Mouse (Mus musculus): ENCODE measurements around the gene Colgalt2.

The Colgalt2 gene

DNA sequence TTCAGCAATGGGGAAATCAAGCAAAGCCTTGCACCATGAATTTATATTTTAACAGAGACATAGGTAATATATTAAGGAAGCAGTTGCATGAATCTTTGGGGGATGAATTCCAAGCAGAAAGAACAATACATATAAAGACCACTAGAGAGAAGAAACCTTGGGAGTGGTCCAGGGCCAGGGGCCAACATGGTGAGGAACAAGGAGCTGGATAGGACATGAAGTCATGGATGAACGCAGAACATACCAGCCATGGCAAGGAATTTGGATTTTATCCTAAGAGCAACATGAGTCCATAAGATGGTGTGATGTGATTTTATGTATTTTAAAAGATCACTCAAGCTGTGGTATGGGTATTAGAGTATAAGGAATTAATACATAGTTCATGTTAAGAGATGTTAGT lies 92.6 kb downstream of the Colgalt2 start:
- no peak for DNase-seq (ENCODE audit: low spot score in 2 of 2)

DNA sequence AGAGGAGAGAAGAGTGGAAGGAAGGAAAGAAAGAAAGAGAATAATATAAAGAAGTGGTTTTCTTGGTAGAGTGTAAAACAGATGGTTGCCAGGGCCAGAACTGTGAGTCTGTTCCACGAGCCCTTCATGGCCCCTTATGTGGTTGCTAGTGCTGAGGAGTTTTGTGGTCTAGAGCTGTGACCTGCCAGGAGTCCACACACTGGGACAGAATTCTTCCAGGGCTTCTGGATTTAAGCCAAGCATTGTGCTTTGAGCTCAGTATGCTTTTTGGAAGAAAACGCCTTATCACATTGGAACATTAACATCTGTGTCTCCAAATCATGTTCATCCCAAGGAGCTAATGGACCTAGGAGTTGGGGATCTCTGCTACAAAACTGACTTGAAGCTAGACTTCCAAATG lies 97.2 kb downstream of the Colgalt2 start:
- DNase-seq (ENCODE audit: low spot score in 2 of 2): no peak

DNA sequence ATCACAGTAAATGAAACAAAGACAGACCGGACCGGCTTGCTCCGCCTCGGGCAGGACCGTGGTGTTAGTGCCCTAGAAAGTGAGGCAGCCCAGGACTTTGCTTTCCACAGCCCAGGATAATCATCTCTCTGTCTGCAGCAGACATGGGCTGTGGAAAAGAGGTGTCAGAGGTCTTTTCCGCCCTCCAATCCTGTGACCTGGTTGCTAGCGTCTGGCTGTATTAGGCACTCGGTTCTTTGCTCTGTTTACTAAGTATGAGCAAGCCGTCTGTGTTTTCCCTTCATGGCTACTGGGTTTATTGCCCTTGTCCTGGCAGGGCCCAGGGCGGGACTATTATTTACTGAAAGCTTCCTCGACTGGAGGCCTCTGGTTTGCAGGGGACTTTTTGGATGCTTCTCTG lies 98.0 kb downstream of the Colgalt2 start:
- DNase-seq (ENCODE audit: low spot score in 2 of 2): no peak

DNA sequence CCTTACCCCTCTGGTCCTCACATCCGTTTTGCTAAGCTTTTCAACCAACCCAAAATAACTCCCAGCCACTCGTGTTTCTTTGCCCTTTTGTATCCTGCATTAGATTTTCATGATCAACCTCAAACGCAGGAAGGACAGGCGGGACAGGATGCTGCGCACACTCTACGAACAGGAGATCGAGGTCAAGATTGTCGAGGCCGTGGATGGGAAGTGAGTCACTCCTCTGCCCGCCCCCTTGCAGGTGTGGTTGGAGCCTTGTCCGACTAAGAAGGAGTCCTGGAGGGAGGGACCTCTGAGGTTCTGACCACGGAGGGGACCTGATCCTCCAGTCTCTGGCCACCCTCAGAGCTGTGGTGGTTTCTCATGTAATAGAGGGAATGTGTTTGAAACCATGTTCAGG lies 100.2 kb downstream of the Colgalt2 start:
- no peak for DNase-seq (ENCODE audit: low spot score in 2 of 2)

DNA sequence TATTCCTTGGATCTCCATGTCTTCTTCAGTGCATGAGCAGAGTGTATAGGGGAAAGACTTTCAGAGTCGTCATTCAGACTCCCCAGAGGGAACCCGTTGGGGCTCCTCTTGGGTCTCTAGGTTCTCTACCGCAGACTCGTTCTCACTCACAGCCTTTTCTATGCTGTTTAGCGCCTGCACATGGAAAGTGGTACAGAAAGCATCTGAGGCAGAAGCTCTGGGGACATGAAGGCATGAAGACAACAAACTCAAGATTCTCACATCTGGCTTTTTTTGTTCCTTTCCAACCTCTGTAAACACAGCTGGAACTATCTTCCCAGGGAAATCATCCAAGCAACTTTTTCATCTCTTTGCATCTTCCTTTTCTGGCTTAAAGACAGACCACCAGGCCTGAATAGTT lies 106.5 kb downstream of the Colgalt2 start:
- no peak for DNase-seq (ENCODE audit: low spot score in 2 of 2)

DNA sequence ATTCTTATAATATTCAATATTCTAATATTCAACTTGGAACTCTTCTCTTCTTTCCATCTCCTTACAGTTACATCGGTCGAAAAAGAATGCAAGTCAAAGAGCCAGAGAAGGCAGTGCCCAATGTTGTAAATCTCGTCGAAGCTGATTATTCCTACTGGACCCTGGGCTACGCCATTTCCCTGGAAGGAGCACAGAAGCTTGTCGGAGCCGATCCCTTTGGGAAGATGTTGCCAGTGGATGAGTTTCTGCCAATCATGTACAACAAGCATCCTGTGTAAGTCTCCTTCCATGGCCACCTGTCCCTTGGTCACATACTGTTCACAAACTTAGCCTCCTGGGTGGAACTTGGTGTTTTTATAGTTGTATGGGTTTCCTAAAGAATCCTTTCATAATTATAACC lies 107.1 kb downstream of the Colgalt2 start:
- no peak for DNase-seq (ENCODE audit: low spot score in 2 of 2)

DNA sequence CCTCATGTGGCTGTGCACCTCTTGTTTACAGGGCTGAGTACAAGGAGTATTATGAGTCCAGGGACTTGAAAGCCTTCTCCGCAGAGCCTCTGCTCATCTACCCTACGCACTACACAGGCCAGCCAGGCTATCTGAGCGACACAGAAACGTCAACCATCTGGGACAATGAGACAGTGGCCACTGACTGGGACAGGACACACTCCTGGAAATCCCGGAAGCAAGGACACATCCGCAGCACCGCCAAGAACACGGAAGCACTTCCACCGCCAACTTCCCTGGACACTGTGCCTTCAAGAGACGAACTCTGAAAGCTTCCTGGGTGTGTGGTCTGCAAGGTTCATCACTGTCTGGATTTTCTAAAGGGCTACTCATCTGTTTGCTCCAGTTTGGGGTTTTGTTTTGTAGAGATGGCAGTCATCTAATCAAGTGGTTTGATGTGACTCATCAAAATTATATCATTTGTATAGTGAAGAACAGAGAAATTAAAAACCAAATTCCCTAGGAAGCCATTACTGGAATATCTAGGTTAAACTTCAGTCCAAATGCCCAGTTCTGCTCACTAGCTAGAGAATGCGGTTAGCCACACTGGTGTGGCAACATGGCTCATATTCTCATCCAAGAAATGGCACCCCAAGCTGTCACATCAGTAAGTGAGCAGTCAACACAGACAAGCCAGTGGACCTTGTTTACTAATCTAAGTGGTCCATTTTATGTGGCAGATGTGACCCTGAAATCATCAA lies 109.0 kb downstream of the Colgalt2 start:
- no peak for DNase-seq (ENCODE audit: low spot score in 2 of 2)

DNA sequence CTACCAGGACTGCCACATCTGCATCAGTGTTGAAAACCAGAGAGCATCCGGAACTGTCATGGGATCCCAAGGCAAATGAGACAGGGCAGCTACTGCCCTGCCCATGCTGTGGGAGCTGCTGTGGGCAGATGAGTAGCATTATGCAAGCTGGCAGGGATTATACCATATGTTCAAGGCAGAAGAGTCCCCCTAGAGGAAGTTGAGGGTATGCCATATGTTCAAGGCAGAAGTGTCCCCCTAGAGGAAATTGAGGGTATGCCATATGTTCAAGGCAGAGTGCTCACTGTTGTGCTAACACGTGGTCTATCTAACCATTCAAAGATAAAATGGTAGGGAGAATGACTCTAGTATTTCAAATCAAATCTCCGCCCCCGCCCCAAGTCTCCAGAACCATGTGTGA lies 111.6 kb downstream of the Colgalt2 start:
- DNase-seq (ENCODE audit: low spot score in 2 of 2): peak in 1 of 2 experiments; percentile 10

DNA sequence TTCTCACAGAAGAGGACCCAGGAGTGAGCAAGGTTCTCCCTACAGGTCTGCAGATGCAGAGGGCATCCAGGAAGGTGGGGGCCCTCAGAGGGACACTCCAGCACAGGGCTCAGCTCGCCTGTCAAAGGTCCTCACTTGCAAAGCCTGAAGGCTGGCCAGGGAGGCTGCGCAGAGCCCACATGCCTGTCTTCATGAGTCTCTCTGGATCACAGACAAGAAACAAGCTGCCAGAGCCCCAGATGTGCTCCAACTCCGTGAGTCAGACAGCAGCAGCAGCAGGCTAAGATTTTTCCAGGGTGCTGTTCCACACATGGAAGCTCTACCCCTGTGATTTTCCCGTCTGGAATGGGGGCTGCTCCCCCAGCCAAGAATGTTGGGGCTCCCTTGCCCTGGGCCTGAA lies 114.6 kb downstream of the Colgalt2 start:
- no peak for DNase-seq (ENCODE audit: low spot score in 2 of 2)

DNA sequence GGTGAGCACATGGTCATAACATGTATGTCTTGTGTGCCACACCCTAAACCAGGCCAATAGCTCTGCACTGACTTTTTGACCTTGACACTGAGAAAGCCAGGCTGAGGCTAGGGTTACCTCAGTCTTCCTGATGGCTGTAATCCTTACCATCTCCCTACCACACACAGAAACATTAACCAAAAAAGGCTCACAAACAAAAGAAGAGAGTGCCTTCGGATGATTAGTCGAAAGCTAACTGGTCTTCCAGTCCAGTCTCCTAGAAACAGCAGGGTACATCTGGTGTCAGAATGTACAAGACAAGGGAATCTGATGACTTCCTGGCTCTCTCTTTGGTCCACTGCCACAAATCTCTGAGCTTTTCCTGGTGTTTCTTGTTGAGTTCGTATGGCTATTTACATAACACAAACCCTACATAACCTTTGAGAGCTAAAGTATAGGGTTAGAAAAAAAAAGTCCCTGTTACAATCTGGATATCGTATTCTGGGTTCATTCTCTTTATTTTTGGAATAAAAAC lies 117.5 kb downstream of the Colgalt2 start:
- DNase-seq (ENCODE audit: low spot score in 2 of 2): no peak

DNA sequence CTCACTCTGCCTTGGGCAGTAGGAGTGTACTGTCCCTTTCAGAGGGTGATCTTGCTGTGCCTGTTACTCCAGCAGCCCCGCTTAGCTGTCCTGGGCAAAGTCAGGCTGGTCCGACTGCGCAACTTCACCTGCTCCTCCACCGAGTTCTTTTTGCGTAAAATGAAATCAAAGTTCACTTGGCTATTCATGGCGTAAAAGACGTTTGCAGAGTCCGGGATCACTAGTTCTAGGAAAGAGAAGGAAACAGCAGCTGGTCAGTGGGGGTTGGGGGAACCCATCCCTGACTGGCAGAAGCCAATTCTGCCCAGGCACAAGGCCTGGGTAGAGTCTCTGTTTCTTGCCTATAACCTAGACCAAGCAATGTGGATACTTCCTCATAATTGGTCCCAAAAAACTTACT lies 119.3 kb downstream of the Colgalt2 start:
- DNase-seq (ENCODE audit: low spot score in 2 of 2): no peak

DNA sequence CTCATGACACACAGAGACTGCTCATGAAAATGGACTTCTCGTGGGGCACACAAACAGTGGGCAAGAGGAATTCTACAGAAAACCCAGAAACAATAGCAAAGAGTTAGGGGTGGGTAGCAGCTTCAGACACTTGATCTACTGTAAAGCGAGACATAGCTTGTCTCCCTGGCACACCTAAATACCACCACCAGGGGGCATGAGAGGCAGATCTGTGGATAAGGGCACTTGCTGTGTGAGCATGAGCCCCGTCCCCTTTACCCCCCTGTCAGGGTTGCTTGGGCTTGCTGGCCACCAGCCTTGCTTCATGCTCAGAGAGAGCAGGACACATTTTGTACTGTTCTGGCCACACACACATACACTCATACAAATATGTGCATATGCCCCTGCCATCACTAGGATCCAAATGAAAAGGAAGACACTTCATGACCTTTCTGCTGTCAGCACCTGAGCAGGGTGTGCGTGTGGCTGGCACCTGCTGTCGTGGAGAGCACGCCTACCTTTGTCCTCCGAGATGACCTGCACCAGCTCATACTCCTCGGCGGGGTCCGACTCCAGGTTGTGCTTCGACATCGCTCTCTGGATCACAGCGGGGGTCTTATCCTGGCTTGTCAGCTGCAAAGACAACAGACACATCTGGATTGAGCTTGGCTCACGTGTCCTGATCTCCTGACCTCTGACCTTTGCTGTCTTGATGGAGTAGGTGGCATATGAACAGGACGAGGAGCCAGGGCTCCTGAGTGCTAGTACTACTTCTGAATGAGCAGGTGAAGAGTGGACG lies 121.4 kb downstream of the Colgalt2 start:
- peak; percentile 40 to 41 for DNase-seq (ENCODE audit: low spot score in 2 of 2)

DNA sequence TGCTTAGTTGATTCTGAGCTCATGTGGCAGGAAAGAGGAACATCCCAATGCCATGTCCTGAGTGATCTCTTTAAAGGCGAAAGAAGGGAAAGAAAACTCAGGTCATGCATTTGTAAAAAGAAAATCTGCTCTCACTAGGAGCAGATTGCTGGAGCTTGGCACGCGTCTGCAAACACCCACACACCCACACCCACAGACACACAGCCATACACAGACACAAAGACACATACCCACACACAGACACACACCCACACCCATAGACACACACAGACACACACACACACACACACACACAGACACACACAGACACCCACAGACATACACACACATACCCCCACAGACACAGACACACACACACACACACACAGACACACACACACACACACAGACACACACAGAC lies 122.6 kb downstream of the Colgalt2 start:
- DNase-seq (ENCODE audit: low spot score in 2 of 2): no peak

DNA sequence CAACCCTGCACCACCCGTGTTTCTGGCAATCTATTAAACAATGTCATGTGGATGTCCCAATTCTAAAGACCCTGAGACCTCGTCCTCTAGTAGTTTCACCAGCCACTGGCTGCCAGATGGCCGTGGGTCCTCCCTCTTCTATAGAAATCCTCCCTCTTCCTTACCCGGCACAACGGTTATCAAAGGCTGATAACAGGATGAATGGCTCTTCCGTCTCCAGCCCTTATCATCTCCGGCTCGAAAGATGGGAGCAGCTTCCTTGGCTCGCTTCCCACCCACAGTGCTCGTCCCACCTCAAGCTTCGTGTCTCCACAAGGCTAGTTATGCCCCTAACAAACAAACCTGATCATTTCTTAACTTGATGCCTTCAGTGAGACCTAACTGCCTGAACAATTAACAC lies 123.7 kb downstream of the Colgalt2 start:
- no peak for DNase-seq (ENCODE audit: low spot score in 2 of 2)

DNA sequence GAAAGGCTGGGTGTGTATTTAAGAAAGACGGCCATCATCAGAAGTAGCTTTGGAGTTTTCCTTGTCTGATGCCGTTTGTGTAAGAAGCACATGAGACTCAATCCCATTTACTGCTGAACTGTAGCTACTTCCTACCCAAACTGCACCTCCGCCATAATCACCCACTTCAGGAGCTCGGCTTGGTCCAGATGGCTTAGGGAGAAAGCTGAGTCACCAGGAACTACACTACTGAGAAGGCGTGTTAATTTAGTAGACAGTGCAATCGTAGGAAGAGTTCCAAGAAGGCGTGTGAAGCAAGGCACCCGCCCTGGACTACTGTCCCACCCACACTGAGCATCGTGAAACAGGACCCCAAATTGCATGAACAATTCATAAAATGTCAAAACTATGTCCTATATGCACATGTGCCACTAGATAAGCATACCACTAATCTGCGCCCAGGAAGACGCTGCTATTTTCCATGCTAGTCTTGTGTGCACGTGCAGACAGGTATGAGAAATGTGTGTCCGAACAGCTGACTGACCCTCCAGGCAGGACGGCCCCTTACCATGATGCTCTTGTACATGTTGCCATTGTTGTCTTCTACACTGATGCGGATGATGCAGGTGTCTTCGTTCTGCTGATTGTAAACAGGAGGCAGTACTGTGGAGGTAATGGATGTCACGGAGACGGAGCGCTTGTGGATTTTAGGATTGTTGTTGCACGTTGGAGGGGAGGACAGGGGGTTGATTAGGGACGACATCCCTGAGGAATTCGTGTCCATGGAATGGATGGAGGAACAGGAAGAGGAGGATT lies 124.7 kb downstream of the Colgalt2 start:
- DNase-seq (ENCODE audit: low spot score in 2 of 2): no peak

DNA sequence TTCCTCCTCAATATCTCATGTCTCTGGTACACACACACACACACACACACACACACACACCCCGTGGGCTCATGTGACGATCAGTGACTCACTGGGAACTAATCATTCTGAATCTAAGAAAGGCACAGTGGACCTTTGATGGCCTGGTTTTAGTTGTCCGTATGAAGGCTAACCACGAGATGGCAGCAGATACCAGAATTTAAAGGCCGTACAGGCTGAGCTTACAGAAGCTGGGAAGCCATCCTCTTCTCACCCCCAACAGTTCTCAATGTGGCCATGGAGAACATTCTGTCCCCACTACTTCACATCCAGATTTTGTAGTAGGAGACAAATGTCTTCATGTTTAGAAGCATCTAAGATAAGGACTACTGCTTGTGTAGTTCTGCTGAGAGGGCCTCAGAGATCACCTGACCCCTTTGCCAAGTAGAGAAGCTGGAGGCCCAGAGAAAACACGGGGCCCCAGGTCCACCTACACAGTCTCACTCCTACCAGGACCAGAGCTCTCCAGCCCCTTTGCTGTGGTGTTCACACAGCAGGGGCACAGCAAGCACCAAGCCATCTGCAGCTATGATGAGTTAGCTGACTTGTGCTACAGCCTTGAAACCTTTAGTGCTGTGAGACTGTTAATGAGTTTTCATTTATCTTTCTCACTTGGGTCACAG lies 125.5 kb downstream of the Colgalt2 start:
- peak; percentile 62 to 64 for DNase-seq (ENCODE audit: low spot score in 2 of 2)

DNA sequence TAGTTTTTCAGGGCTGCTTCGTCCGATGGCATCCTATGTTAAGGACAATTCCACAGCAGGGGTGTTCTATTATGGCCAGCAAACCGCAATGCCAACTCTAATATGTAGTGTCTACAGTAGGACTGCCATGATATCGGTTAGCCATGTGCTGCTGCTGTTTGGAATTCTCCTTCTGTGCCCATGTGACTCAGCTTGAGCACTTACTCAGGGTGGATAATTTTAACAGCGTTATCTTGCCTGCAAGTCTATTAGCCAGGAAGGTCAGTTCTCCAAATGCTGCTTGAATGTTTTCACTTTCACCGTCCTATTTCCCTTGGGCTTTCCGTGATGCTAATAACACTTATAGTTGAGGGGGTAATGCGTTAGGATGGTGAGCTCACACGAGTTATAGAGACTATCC lies 126.5 kb downstream of the Colgalt2 start:
- no peak for DNase-seq (ENCODE audit: low spot score in 2 of 2)

DNA sequence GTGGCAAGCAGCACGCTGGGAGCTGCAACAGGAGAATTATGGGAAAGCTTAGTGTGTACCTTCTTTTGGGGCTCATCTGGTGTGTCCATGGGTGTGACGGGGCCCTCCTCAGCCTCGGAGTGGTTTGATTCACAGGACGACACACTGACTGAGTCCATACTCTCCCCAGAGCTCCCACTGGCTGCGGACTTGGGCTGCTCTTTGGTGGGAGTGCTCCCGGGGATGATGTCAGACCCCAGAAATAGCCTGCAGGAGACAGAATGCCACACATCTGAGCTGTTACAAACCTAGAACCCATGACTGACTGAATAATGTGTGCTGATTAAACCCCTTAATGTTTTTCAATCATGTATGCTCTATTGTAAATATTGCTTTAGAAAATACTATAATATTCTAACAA lies 128.6 kb downstream of the Colgalt2 start:
- no peak for DNase-seq (ENCODE audit: low spot score in 2 of 2)

DNA sequence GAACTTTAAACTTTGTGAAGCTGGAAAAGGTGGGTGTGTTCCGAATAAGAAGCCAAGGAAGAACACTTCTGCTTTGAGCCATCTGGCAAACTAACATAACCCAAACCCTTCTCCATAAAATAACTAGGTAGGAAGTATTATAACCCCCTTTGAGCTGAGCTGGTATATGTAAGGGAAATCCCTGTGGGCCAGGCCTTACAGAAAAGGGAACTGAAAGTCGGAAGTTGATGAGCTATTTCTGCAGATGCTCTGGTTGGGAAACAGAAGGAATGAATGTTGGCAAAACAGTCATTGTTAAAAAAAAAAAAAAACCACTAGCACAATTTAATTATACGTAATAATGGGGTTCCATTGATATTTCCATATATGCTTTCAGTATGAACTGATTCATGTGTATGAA lies 129.1 kb downstream of the Colgalt2 start:
- peak; percentile 46 to 60 for DNase-seq (ENCODE audit: low spot score in 2 of 2)

DNA sequence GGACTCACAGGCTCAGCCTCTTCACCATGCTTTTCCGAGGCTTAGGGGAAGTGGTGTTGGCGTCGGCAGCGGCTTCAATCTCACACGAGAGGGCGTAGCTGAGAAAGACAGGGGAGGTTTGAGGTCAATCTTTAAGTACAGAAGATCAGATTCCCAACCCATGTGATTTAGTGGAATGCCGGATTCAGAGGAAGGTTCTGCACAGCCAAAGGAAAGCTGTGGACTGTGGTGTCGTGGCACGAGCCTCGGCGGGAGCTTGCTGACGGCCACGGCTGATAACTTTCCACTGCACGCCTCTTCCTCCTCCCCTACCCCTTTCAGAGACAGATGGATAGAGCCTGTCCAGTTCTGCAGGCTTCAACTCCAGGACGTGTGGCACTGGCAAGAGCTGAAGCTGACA lies 131.9 kb downstream of the Colgalt2 start:
- DNase-seq (ENCODE audit: low spot score in 2 of 2): no peak

DNA sequence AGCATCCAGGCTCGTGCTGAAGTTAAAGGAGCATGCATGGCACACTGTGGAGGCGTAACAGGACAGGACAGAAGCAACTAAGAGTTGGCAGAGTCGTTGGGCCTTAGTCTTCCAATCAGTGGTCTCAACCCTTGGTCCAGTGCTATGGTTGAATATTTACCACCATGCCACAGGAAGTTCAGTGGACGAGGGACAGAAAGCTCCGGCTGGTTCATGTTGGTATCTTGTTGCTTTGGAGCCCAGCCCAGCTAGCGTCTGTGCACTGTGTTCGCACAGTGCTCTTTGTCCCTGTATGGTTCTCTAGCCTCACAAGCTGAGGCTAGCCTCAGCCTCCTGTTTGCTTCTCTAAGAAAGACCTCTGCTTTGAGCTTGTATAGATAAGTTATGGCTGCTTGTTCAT lies 134.9 kb downstream of the Colgalt2 start:
- DNase-seq (ENCODE audit: low spot score in 2 of 2): no peak
